Mouse (Mus musculus): ENCODE data around the gene Urod.

Gene Urod

DNA sequence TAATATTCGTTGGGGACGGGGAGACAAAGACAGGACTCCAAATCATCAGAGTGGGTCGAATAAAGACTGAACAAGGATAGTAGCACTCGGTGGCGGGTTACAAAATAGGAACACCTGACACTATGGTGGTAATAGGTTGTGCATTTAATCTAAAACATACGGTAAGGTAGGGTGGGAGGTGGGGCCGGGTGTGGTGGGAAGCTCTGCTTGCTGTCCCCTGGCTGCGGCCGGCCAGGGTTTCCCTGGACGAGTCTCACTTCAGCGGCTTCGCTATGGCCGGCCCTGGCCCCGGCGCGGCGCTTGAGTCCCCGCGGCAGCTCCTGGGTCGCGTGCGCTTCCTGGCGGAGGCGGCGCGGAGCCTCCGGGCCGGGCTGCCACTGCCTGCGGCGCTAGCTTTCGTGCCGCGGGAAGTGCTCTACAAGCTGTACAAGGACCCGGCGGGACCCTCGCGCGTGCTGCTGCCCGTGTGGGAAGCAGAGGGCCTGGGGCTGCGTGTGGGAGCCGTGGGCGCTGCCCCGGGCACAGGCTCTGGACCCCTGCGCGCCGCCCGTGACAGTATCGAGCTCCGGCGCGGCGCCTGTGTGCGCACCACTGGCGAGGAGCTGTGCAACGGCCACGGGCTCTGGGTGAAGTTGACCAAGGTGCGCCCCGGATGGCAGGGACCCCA is 1.1 kb upstream of the Urod start, which contains the start of gene Hectd3:
Gene Hectd3, plus strand, starts transcription at position 187 of the 667 bp plus-strand sequence.
- DNase-seq, result peak; percentile 82

DNA sequence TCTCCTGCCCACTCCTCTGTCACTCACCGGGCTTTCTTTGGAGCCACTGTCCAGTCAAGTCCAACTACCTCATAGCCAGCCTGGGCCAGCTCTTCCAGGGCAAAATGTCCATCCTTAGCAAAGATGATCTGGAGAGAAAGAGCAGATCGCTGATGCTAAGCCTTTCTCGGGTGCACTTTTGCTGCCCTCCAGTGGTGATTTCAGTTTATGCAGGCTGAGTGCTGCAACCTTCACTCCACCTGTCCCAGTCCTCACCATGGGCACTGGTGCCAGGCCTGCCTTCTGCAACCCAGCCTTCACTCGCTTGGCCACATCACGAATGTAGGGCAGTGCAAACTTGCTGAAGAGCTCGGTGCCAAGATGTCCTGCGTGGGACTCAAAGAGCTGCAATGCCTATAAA is 2.8 kb downstream of the Urod start:
- peak; percentile 85 for DNase-seq

DNA sequence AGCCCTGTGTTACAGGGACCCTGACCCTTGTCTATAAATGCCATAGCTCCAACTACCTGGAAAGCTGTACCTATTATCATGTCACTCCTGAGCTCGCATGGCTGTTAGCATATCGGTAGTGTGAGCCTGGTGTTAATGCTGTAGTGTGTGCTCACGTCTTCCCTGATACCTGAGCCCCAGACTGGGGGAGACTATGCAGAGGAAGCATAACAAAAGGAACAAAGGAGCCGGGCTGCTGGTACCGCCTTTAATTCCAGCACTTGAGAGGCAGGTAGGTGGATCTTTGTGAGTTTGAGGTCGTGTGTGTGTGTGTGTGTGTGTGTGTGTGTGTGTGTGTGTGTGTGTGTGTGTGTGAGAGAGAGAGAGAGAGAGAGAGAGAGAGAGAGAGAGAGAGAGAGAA is 4.5 kb downstream of the Urod start:
- no peak for DNase-seq

DNA sequence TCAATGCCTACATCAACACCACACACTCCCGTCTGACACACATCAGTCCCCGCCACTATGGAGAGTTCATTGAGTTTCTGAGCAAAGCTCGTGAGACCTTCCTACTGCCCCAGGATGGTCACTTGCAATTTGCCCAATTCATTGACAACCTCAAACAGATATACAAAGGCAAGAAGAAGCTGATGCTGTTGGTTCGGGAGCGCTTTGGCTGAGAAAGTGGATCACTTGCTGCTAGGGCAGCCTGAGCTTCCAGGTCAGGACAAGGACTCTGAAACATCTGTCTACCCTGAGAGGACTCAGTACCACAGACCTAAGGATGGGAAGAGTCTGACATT is 7.1 kb downstream of the Urod start:
- DNase-seq, result no peak

DNA sequence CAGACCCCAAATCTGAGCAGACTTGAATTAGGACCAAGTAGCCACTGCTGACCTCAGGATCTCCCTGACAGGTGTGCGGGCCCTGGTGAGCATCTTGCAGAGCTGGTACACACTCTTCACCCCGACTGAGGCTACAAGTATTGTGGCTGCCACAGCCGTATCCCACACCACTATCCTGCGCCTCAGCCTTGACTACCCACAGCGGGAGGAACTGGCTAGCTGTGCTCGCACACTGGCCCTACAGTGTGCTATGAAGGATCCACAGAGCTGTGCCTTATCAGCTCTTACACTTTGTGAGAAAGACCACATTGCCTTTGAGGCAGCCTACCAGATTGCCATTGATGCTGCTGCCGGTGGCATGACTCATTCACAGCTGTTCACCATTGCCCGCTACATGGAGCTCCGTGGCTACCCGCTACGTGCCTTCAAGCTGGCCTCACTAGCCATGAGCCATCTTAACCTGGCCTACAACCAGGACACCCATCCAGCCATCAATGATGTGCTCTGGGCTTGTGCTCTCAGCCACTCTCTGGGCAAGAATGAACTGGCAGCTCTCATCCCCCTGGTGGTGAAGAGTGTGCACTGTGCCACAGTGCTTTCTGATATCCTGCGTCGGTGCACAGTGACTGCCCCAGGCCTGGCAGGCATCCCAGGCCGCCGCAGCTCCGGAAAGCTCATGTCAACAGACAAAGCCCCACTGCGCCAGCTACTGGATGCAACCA is 7.7 kb downstream of the Urod start:
- peak; percentile 86 for DNase-seq

DNA sequence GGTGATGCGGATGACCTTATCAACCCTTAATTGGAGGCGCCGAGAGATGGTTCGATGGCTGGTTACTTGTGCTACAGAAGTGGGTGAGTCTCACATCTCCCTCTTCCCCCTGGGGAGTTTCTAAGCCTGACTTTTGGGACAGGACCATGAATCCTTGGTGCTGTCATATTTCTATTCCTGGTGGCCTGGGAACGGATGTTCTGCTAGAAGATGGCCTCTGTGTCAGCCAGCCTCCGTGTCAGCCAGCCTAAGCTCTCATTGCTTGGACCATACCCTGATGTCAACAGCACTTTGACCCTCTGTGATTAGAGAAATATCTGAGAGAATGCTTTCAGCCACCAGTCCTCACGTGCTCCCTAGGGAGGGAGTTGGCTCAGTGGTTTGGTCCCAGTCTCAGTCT is 8.5 kb downstream of the Urod start:
- DNase-seq, result no peak

DNA sequence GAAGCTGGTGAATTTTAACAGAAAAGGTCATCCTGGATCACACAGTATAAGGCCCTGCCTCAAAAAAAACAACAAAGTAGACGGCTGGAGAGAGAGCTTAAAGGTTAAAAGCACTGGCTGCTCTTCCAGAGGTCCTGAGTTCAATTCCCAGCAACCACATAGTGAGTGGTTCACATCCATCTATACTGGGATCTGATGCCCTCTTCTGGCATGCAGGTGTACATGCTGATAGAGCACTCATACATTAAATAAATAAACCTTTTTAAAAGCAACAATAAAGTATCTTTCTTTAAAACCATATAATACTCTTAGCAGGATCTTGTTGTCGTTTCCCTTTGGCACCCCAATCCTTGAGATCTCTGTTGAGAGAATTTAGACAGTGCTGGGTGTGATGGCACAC is 17.7 kb downstream of the Urod start:
- no peak for DNase-seq

DNA sequence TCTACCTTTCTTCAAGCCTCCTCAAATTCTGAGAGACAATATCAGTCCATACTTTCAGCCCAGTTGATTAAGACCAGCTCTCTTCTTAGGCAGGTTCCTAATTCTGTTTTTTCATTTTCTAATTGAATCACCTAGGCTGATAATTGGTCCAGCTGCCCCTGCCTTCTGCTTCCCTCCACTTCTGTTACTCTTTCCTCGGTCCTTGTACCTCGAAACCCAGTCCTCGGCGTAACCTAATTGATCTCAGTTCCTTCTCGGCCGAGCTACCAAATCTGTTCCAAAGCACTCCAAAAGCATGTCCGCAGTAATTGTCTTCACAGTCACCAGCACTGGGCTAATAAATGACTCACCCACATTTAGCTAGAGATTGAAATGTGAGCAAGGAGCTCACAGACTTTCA is 39.3 kb downstream of the Urod start:
- no peak for DNase-seq

DNA sequence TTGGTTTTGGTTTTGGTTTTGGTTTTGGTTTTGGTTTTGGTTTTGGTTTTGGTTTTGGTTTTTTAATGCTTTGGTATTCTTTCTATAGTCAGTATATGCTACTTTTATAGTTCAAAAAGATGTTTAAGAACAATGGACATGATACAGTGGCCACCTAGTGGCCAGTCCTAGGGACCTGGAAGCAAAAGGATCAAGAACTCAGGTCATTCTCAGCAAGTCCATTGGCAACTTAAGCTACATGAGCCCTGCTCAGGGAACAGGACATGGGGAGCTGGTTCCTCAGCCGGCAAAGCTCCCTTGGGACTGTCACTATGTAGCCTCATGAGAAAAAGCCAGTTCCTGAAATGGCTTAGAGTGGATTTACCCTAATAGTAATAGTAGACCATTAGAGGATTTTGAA is 42.6 kb downstream of the Urod start:
- no peak for DNase-seq

DNA sequence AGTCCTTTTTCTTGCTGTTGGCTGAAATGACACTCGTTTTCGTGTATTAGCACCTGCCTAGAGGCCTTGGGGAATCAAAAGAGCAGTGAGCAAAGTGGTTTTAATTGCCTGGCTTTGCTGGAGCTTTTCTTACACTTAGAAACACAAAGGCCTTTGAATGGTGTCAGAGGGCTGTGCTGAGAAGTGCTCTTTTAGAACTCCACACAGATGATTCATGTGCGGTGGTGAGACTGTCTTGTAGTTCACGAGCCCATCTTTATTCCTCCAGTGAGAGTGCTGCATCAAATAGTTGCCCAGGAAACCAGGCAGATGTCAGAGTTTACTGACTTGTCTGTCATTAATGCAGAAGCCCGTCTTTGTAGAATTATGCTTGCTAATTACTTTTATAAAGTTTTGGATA is 50.2 kb downstream of the Urod start:
- DNase-seq, result no peak

DNA sequence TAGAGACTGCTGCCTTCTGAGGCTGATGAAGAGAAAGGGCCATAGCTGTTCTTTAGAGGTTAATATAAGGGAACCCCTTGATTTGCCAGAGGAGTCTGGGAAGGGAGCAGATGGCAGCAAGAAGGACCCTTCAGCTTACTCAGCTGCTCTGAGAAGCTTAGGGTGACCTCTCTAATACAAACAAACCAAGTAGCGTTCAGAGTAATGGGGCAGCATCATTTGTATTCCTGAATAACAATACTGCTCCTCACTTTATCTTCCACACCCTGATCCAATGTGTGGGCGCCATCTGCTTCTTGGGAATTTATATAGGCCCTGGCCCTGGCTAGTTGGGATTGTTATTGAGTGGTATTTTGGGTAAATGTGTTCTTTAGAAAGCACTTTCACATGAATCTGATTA is 51.5 kb downstream of the Urod start:
- no peak for DNase-seq

Measured in kidney, postnatal 14 days (tissue).